Mouse (Mus musculus) urinary bladder, postnatal 4 days (tissue): ENCODE results near the gene Lcp1.

Experiments used
- DNase-seq, 2 experiments: peaks; one replicate each; pipeline ENCODE4 v3.0.0; 2021 to 2022; ENCODE audit warnings: low spot score in 2 of 2

The Lcp1 gene

DNA sequence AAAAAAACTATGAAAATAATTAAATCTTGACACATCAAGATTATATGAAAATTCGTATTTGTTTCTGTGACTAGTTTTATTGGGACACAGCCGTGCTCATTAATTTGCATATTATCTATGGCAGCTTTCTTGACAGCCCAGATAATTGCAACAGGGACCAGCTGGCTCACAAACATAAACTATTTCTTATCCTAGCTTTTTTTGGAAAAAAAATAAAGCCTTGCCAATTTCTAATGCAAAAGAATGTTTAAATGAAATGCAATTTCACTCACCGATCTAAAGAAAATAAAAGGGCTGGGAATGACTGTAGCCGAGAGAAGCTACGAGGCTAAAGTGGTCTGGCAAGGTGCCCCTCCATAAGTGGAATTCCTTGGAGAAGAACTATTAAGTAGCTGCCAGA lies 149.5 kb downstream of the Lcp1 start:
- DNase-seq, result no peak
